Comparison of ENCODE assay signal across 8 mouse cellular contexts in the genomic region with DNA sequence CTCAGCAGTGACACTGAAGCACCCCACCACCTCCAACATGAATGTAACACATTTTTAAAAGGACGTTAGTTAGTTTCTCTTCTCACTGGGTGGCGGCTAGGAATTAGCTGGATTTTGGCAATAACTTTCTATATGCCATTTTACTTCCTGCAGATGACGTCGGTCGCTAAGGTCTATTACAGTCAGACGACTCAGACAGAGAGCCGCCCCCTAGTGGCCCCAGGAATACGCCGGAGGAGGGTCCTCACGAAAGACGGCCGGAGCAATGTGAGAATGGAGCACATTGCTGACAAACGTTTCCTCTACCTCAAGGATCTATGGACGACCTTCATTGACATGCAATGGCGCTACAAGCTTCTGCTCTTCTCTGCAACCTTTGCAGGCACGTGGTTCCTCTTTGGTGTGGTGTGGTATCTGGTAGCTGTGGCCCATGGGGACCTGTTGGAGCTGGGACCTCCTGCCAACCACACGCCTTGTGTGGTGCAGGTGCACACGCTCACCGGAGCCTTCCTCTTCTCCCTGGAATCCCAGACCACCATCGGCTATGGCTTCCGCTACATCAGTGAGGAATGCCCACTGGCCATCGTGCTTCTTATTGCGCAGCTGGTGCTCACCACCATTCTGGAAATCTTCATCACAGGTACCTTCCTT. TPM values are rescaled to one million over a fixed set of nuclear protein-coding genes. Genes with fewer than 3 reads are reported as not detected.
DNase-seq lines count a peak whose midpoint lies in the region; ATAC-seq lines count a peak whose summit lies in the region.

No protein-coding gene starts in this region.

- no peaks in the 10 kb centered on the region for H3K4me1 ChIP-seq in heart, embryonic 16.5 days (ENCODE audit: control insufficient read depth, insufficient read depth, low read length)
- H3K4me1 ChIP-seq in limb, embryonic 11.5 days (ENCODE audit: control insufficient read depth, insufficient read depth, low read length) = no peaks in the 10 kb centered on the region
- no peaks in the 10 kb centered on the region for H3K4me1 ChIP-seq in midbrain, embryonic 11.5 days (ENCODE audit: control insufficient read depth, insufficient read depth, low read length)
- H3K4me1 ChIP-seq in stomach, embryonic 16.5 days (ENCODE audit: control insufficient read depth, insufficient read depth, low read length) = no peaks in the 10 kb centered on the region

- ATAC-seq in heart, embryonic 16.5 days (replicated peaks; ENCODE audit: extremely low read depth, insufficient read depth, low FRiP score) = 0 out of 2 replicates have a peak, but pooled peaks have one; percentile 41
- 0 out of 2 replicates have a peak, but pooled peaks have one; percentile 41 for ATAC-seq in limb, embryonic 11.5 days (ENCODE audit: insufficient number of reproducible peaks, low FRiP score, low TSS enrichment, low read depth)
- ATAC-seq in midbrain, embryonic 11.5 days (ENCODE audit: low FRiP score) = peak; percentile 60; the same call in 1 of the 2 replicates
- no peak for ATAC-seq in stomach, embryonic 16.5 days (ENCODE audit: insufficient read depth, low FRiP score)

- no peaks in the 10 kb centered on the region for H3K9me3 ChIP-seq in heart, embryonic 16.5 days (replicated peaks; ENCODE audit: control insufficient read depth, low read length)
- H3K9me3 ChIP-seq in limb, embryonic 11.5 days (ENCODE audit: control insufficient read depth, low read length) = no peaks in the 10 kb centered on the region
- H3K9me3 ChIP-seq in midbrain, embryonic 11.5 days (ENCODE audit: control insufficient read depth, low read length) = no peaks in the 10 kb centered on the region
- no peaks in the 10 kb centered on the region for H3K9me3 ChIP-seq in stomach, embryonic 16.5 days (replicated peaks; ENCODE audit: control insufficient read depth, low read length)

- no peak overlapping the region for H3K4me3 ChIP-seq in heart, embryonic 16.5 days (ENCODE audit: low read length)
- H3K4me3 ChIP-seq in limb, embryonic 11.5 days (ENCODE audit: low read depth, low read length) = no peak overlapping the region
- H3K4me3 ChIP-seq in midbrain, embryonic 11.5 days (ENCODE audit: low read depth, low read length) = no peak overlapping the region
- 0 out of 2 replicates have a peak overlapping the region, but pooled peaks have one; percentile 7 for H3K4me3 ChIP-seq in stomach, embryonic 16.5 days (replicated peaks; ENCODE audit: low read length)

- no peak overlapping the region for H3K9ac ChIP-seq in heart, embryonic 16.5 days (ENCODE audit: low read length)
- H3K9ac ChIP-seq in limb, embryonic 11.5 days (ENCODE audit: low read length) = no peak overlapping the region
- no peak overlapping the region for H3K9ac ChIP-seq in midbrain, embryonic 11.5 days (ENCODE audit: low read length)
- no peak overlapping the region for H3K9ac ChIP-seq in stomach, embryonic 16.5 days (ENCODE audit: low read length)

- H3K4me2 ChIP-seq in heart, embryonic 16.5 days (ENCODE audit: low read depth, low read length) = peak overlapping the region; percentile 44
- no peak overlapping the region; the same call in 1 of the 2 replicates for H3K4me2 ChIP-seq in limb, embryonic 11.5 days (ENCODE audit: low read depth, severe bottlenecking)
- H3K4me2 ChIP-seq in midbrain, embryonic 11.5 days = no peak overlapping the region
- peak overlapping the region; percentile 20 for H3K4me2 ChIP-seq in stomach, embryonic 16.5 days (ENCODE audit: low read depth, low read length)

- 20% methylated on average over 23 of the region's 23 CpGs for WGBS in heart, embryonic 16.5 days
- WGBS in limb, embryonic 11.5 days = 27% methylated on average over 23 of the region's 23 CpGs
- WGBS in midbrain, embryonic 11.5 days = 31% methylated on average over 23 of the region's 23 CpGs
- 25% methylated on average over 23 of the region's 23 CpGs for WGBS in stomach, embryonic 16.5 days

- DNase-seq in right cerebral cortex, postnatal 4 days = peak; percentile 76
- no peak for DNase-seq in right cerebral cortex, adult 18-20 months
- peak; percentile 39 for DNase-seq in c-Kit-positive CD71-negative TER-119-negative erythroid progenitor cells, embryonic 14.5 days (ENCODE audit: low read depth)
- peak; percentile 80 for DNase-seq in limb, embryonic 11.5 days (ENCODE audit: low spot score)
- peak; percentile 92 for DNase-seq in midbrain, embryonic 11.5 days (ENCODE audit: low spot score, missing footprints)
- no peak for DNase-seq in frontal cortex, postnatal 14 days (ENCODE audit: low spot score in 2 of 2)

- H3K27me3 ChIP-seq in heart, embryonic 16.5 days (ENCODE audit: control insufficient read depth, insufficient read depth, low read length) = no peaks in the 10 kb centered on the region
- no peaks in the 10 kb centered on the region for H3K27me3 ChIP-seq in limb, embryonic 11.5 days (ENCODE audit: control insufficient read depth, insufficient read depth, low read length)
- H3K27me3 ChIP-seq in midbrain, embryonic 11.5 days (ENCODE audit: control insufficient read depth, insufficient read depth, low read length) = no peaks in the 10 kb centered on the region
- H3K27me3 ChIP-seq in stomach, embryonic 16.5 days (ENCODE audit: control insufficient read depth, insufficient read depth, low read length) = no peaks in the 10 kb centered on the region

- H3K27ac ChIP-seq in heart, embryonic 16.5 days (ENCODE audit: low read length) = no peak overlapping the region
- H3K27ac ChIP-seq in limb, embryonic 11.5 days (replicated peaks; ENCODE audit: low read depth, low read length) = no peak overlapping the region
- H3K27ac ChIP-seq in midbrain, embryonic 11.5 days (ENCODE audit: low read depth, low read length) = no peak overlapping the region
- H3K27ac ChIP-seq in stomach, embryonic 16.5 days (ENCODE audit: low read length) = no peak overlapping the region

- no peaks in the 10 kb centered on the region for H3K36me3 ChIP-seq in heart, embryonic 16.5 days (ENCODE audit: control insufficient read depth, insufficient read depth)
- H3K36me3 ChIP-seq in limb, embryonic 11.5 days (ENCODE audit: control insufficient read depth, insufficient read depth, low read length) = no peaks in the 10 kb centered on the region
- no peaks in the 10 kb centered on the region for H3K36me3 ChIP-seq in midbrain, embryonic 11.5 days (ENCODE audit: control insufficient read depth, insufficient read depth, low read length)
- no peaks in the 10 kb centered on the region for H3K36me3 ChIP-seq in stomach, embryonic 16.5 days (ENCODE audit: control insufficient read depth, insufficient read depth, low read length)

RNA-seq across cellular contexts. Expression of a gene that starts 7.5 kb away (rescaled TPM):
- 3.5 and 3.7 TPM in 2 replicates for polyA plus RNA-seq in heart, embryonic 16.5 days (2015; fragmentation: Nextera tagmentation; extraction: Ambion mirVana)
- 12.4 and 12.6 TPM in 2 replicates for polyA plus RNA-seq in limb, embryonic 11.5 days (2014; fragmentation: Nextera tagmentation; extraction: Ambion mirVana)
- 11.0 and 12.2 TPM in 2 replicates for polyA plus RNA-seq in midbrain, embryonic 11.5 days (2014; fragmentation: Nextera tagmentation; extraction: Ambion mirVana)
- polyA plus RNA-seq in stomach, embryonic 16.5 days (2015; fragmentation: Nextera tagmentation; extraction: Ambion mirVana) = 6.1 and 6.4 TPM in 2 replicates

RNA-seq across cellular contexts. Expression of a gene that starts 27.9 kb away (rescaled TPM):
- polyA plus RNA-seq in heart, embryonic 16.5 days (2015; fragmentation: Nextera tagmentation; extraction: Ambion mirVana) = 0.04 and 0.05 TPM in 2 replicates
- 0.07 and 0.11 TPM in 2 replicates for polyA plus RNA-seq in limb, embryonic 11.5 days (2014; fragmentation: Nextera tagmentation; extraction: Ambion mirVana)
- 0.75 TPM in 2 replicates for polyA plus RNA-seq in midbrain, embryonic 11.5 days (2014; fragmentation: Nextera tagmentation; extraction: Ambion mirVana)
- polyA plus RNA-seq in stomach, embryonic 16.5 days (2015; fragmentation: Nextera tagmentation; extraction: Ambion mirVana) = 0.07 and 0.19 TPM in 2 replicates

RNA-seq across cellular contexts. Expression of a gene that starts 39.8 kb away (rescaled TPM):
- polyA plus RNA-seq in heart, embryonic 16.5 days (2015; fragmentation: Nextera tagmentation; extraction: Ambion mirVana) = not detected in 2 replicates
- not detected in 2 replicates for polyA plus RNA-seq in limb, embryonic 11.5 days (2014; fragmentation: Nextera tagmentation; extraction: Ambion mirVana)
- polyA plus RNA-seq in midbrain, embryonic 11.5 days (2014; fragmentation: Nextera tagmentation; extraction: Ambion mirVana) = 0.37 and 0.43 TPM in 2 replicates
- 0.07 TPM in 1 of 2 replicates, not detected in the other for polyA plus RNA-seq in stomach, embryonic 16.5 days (2015; fragmentation: Nextera tagmentation; extraction: Ambion mirVana)

Comparison
In these comparisons a context has a peak if more than half of its experiments do, and no peak if none do; other contexts are left out.
1. DNase-seq: peak in right cerebral cortex, postnatal 4 days (single experiment), c-Kit-positive CD71-negative TER-119-negative erythroid progenitor cells, embryonic 14.5 days (single experiment), limb, embryonic 11.5 days (single experiment) and midbrain, embryonic 11.5 days (single experiment); none in right cerebral cortex, adult 18-20 months (single experiment) and frontal cortex, postnatal 14 days (0 of 2).
2. H3K4me2 ChIP-seq: peak in heart, embryonic 16.5 days (single experiment) and stomach, embryonic 16.5 days (single experiment); none in limb, embryonic 11.5 days (single experiment) and midbrain, embryonic 11.5 days (single experiment).